Mouse (Mus musculus): ENCODE data around the gene Negr1. TPM values are rescaled to one million over a fixed set of nuclear protein-coding genes. Genes with fewer than 3 reads are reported as not detected.
A peak's percentile ranks its signal among the peaks of the same experiment; 100 is the strongest.

Gene Negr1
- total RNA-seq (2021) = 1 to 10 TPM in 1 of 2 experiments, under 1 TPM in 1; 0.84 to 1.2 TPM

DNA sequence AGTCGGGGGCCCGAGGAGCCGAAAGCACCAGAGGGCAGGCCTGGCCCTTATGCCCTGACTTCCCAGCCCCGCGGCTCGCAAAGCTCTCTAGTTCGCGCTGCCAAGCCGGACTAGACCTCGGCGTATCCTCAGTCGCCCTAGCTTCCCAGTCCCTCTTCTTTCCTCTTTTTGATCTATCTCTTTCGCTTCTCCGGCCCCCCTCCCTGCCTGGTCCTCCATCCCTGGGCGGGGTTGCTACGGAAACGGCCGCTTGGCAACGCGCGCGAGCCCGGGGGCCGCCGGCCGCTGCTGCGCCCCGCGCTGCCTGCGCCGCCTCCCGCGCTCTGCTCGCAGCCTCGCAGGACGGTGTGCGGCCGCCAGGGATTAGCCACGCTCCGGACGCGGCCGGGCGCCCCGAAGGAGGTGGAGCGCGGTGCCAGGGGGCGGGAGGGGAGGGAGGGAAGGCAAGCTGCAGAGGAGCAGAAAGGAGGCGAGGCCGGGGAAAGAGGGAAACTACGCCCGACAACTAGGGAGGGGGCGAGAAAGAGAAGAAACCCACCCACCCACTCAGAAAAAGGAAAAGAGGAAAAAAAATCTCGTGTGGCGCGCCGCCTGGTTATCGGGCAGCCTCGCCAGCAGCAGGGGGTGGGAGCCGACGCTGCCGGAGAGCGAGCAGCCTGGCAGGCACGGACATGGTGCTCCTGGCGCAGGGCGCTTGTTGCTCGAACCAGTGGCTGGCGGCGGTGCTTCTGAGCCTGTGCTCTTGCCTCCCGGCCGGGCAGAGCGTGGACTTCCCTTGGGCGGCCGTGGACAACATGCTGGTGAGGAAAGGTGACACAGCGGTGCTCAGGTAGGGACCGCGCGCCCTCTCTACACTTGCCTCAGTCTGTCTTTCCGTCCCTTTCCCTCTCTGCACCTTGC, at the start of gene Negr1:
TSS of gene Negr1 (plus strand) at position 271 of the 900 bp plus-strand sequence.
- peak; percentile 54 to 57 for DNase-seq
- intact Hi-C loops (cut with DNase I) = no loop called here

DNA sequence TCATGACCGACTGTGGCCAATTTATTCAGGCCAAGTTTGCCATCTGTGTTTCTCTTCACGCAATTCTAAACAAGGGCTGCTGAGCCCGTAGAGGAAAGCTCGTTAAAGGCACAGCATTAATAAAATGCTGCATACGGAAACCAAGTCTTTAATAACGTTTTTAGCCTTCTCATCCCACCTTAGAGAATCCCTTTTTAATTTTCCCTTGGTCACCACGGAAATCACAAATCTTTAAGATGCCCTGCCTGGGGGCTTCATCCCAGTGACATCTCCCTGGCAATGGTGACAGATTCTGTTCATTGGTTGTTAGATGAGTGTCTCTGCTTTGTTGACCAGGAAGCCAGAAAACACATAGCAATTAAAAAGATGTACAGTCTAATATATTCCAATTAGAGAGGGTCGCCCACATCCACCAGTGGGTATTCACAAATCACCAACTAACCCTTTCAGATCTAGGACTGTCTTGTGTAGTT, 35.1 kb upstream of the Negr1 start:
- DNase-seq = no peak
- intact Hi-C loops (cut with DNase I) = no loop called here

DNA sequence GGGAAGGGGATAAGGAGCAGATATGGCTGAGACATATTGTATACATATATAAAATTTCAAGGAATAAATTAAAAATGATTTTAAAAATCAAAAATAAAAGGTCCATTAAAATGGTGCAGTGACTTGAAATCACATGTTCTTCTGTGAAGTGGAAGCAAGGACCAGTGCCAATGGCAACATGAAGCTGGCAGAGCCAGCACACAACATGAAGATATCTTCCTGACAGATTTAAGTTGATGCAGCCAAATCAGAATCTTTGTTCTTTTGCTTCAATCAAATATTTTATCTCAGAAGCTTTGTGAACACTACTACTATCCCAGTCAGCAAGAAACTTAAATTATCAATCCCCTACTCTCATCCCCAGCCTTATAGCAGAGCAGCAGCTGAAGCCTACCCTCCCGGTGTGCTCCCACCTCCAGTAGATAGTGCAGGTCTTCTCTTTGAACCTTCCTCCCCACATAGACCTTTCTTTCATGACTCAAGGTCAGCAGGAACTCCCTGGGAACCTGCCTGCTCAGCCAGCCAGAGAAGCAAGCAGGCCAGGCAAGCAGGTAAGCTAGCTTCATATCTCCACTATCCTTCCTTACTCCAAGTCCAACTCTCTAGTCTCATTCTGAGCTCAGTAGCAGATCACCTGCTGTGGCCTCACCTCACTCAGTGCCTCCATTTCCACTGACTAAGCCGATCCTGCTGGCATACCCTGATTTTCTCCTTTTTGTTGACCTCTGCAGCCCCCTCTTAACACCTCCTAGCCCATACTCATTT, 34.2 kb upstream of the Negr1 start:
- no peak for DNase-seq
- intact Hi-C loops (cut with DNase I) = no loop called here

DNA sequence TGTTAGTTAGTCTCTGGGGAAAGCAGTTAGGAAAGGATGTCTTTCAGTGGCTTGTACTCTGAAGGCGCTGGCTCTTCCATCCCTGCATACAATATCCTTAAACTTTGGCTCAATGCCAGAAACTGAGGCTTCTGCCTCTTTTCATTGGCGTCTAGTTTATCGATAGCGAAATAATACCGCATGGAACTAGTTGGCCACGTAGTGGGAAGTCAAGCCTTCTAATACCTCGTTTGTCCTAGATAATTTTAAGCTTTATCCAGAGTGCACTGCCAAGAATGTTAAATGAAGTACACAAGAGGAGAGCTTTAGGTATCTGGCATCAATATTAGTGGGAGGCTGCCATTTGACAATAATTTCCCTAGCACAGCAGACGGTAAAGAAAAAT, 2.2 kb upstream of the Negr1 start:
- DNase-seq = peak in 1 of 2 experiments; percentile 2
- intact Hi-C loops (cut with DNase I) = no loop called here

DNA sequence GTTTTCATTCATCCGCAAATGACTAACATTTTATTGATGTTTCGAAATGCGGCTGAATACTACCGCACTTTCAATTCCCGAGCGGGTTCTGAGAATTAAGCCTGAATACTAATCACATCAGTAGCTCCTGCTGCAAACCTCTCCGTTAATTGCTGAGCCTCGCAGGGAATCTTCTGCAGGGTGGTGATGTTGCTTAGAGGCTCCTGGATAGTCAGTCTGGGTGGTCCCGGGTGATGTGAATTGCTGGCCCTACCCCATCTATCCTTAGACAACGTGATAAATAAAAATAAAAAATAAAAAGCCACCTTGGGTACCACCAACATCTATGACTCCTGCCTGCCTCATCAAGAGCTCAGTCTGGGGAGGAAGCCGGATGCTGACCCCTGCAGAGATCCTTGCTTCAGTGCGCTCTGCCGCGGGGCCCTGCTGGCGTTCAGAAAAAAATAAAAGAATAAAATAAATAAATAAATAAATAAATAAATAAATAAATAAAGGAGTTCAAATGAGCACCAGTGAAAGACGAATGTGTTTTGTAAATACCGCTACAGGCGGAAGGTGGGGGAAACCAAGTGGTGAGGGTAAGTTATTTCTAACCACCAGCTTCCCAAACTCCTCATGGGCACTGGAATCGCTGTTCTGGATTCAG, 1.6 kb upstream of the Negr1 start:
- intact Hi-C loops (cut with DNase I) = no loop called here
- peak in 1 of 2 experiments; percentile 3 for DNase-seq

DNA sequence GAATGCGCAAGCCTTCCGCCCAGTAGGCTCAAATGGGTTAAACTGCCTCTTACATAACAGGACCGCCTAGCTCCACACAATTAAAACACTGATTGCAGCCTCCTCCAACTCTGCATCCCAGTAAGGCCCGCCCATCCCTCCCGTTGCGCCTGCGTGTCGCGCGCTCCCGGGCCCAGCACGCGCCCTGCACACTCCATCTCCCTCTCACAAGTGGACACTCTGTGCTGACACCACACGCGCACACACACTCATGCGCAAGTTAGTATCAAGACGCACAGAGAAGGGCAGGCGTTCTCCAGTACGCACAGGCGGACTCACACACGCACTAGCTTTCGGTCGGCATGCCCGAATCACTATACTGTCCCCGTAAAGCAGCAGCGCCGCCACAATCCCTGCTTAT, 828 bp upstream of the Negr1 start:
- peak; percentile 52 to 59 for DNase-seq
- intact Hi-C loops (cut with DNase I) = no loop called here

DNA sequence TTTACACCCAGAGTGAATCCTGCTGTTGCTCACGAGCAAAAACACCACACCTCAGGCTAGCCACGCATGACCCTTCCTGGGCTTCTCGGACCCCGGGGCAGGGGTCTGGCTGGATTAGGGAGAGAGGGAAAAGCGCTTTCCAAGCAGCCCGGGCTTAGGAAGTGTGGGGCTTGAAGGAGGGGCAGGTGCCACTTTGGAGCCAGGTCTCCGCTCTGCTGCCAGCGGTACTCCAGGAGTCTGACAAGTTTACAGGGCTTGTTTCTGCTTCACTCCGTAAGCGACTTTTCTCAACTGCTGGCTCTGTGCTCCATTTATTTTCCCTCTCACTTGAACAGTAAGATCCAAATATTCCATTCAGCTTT, 811 bp downstream of the Negr1 start:
- intact Hi-C loops (cut with DNase I) = no loop called here

DNA sequence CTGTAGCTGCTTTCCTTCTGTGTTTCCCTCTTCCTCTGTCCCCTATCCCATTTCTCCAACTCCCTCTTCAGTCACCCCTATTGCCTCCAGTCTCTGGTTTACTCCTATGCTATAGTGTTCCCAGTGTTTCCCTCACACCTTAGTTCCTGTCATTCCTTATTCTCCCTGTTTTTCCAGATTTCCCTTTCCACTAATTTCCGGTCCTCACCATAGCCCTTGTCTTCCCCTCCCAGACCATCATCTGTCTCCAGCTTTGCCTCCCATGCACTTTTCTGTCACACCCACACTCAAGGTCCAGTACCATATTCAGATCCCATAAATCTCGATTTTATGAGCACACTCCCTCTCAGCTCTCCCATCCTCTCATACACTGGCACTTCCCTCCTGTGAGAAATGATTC, 1.2 kb downstream of the Negr1 start:
- intact Hi-C loops (cut with DNase I) = no loop called here
- DNase-seq = no peak

More for the DNA sequence above, 811 bp downstream of the Negr1 start:
- DNase-seq = peak in 1 of 2 experiments; percentile 4

DNA sequence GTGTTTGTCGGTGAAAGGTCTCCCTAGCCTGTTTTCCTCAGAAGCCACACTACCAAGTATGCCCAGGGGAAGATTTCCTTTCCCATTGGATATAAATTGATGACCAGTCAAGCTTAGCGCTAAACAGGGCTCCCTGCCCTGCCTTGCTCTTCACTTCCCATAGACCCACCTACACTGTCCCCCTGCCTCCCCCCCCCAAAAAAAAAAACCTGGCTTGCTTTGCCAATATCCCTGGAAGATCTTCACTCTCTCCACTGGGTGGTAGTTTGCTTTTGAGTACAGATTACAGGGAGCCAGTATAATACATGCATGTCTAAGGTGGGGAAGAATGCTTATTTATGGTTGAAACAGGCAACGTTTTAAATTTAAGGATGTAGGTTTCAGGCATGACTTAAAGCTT, 1.8 kb downstream of the Negr1 start:
- intact Hi-C loops (cut with DNase I) = no loop called here
- DNase-seq = no peak

DNA sequence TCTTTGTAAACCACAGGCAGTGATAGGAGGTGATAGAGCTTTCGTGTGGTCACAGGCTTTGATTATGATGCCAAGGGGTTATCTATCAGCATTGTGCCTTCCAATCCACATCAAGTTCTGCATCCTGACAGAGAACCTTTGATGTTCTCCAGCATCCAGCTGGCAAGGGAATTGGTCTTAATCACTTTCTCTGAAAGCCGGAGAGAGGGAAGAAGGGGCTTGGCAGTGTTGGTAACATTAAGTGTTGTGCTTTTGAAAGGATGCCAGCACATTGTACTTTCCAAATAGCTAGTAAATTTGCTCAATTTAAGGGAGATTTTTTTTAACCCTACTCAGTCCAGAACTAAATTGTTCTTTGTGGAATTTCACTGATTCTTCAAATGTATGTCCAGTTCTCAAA, 11.9 kb downstream of the Negr1 start:
- intact Hi-C loops (cut with DNase I) = no loop called here
- DNase-seq = no peak

DNA sequence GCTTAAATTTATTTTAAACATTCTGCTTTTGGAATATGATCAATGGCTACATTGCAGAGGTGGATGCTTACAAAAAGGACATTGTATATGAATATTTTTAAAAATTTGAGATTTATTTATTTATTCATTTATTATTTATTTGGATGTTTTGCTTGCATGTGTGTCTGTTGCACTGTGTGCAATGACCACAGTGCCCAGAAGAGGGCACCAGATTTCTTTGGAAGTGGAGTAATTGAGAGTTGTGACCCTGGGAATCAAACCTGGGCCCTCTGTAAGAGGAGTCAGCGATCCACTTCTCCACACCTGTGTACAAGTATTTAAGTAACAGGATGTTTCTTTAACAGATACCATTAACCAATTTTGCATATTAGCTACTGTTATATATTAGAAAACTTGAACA, 14.7 kb downstream of the Negr1 start:
- intact Hi-C loops (cut with DNase I) = no loop called here
- DNase-seq = no peak

DNA sequence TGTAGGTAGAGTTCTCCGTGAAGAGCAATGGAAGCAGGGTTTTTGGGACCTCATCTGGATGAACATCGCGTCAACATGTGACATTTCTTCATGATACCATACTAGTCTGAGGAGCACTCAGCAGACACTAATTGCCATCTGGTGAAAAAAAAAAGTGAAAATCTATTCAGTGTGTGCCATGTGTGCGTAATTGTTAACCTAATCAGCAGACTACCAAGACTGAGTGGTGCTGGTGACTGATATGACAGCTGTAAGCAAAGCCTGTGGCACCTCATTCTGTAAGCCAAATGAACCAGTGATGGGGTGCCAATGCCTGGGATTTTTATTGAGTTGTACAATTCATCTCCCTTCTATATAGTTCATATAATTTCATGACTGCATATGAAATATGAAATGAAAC, 29.0 kb downstream of the Negr1 start:
- DNase-seq = no peak
- intact Hi-C loops (cut with DNase I) = no loop called here

DNA sequence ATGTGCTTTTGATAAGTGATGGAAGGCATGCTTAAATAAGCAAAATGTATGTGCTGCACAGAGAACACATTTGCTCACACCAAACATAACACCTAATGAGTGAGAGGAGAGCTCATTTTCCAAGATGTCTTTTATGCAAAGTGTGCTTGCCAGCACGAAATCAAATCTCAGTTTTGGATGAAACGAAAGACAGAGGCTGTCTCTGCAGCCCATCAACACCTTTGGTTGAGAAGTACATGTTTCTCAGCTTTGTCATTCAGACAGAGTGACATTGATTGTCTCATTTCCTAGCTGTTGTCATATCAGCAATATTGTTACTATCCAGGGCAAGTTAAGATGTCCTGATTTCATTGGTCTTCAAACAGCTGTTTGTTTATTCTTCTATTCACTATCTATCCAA, 29.5 kb downstream of the Negr1 start:
- no peak for DNase-seq
- intact Hi-C loops (cut with DNase I) = no loop called here

DNA sequence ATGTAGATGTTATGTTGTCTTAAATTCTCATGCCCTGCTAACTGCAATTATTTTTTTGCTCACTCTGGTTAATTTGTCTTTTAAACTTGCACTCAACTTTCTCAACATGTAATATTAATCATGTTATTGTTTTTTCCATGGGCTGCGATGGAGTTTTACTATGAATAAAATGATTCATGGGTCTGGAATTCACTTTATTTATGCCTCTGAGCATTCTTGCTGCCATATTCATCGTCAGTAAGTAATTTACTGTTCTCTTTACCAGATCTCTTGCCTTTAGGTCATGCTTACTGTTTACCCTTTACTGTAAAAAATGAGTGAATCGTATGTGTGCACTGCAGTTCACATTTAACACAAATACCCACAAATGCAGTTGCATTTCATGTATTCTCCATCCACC, 45.3 kb downstream of the Negr1 start:
- intact Hi-C loops (cut with DNase I) = no loop called here
- DNase-seq = no peak

DNA sequence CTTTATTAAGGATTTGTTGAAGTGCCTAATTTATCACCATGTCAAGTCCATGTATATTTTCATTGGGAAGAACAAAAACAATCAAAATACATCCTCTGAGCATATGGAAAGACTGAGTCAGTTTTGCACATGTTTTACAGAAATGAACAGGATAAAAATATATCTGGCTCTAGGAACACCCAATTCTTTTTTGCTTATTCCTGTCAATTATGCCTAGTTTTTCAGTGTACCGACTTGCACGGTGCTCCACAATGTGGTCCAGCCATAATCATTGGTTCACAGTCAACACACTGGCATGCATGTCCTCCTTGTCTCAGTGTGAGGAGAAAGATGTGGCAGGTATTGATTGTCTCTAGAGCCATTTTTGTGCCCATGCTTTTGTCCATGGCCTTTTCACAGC, 58.3 kb downstream of the Negr1 start:
- DNase-seq = no peak
- intact Hi-C loops (cut with DNase I) = no loop called here

DNA sequence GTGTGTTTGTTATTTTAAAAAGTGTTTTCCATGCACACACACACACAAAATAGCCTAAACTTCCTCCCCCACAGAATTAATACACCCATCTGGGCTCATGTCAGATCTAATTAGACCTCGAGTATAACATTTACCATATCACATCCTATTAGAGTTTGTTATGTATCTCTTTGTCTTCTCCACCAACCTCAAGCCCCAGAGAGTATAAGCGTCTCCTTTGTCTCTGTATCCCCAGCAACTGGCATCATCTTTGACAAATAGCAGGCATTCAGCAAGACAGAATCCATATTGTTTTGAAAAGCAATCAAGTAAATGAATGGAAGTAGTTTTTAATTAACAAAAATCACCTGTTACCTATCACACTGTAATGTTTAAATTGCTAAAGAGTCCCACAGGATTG, 67.0 kb downstream of the Negr1 start:
- intact Hi-C loops (cut with DNase I) = no loop called here
- DNase-seq = no peak

DNA sequence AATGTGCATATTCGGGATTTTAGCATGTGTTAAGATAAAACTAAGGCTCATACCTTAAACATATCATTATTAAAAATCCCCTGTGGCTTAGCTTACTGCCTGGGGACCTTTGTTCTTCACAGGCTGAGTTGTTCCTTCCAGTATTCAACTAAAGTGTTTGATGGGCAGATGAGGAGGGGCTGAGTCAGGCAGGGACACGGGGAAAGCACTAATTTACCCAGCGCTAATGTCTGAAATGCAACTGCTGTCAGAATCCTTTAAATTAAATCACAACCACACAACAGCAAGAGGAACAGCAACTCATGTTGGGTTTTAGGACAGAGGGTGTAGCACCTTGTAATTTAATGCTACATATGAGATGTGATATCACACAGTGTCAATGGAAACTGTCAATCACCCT, 71.3 kb downstream of the Negr1 start:
- intact Hi-C loops (cut with DNase I) = no loop called here
- DNase-seq = no peak

DNA sequence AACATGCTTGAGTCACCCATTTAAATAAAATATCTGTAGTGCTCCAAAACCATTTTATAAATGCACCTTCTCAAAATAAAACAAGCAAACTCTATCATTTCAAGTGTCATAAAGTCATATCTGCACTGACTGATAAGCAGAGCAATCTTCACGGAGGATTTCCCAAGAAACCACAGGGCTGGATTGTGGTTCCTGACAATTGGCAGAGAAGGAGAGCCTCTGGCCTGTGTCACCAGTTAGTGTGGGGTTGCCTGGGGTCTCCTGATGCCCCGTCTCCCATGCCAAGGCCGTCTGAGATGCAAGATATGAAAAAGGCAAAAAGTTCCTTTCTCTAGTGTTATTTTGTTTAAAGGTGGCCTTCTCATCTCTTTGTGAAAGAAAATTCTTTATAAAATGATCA, 77.8 kb downstream of the Negr1 start:
- intact Hi-C loops (cut with DNase I) = no loop called here
- DNase-seq = no peak

DNA sequence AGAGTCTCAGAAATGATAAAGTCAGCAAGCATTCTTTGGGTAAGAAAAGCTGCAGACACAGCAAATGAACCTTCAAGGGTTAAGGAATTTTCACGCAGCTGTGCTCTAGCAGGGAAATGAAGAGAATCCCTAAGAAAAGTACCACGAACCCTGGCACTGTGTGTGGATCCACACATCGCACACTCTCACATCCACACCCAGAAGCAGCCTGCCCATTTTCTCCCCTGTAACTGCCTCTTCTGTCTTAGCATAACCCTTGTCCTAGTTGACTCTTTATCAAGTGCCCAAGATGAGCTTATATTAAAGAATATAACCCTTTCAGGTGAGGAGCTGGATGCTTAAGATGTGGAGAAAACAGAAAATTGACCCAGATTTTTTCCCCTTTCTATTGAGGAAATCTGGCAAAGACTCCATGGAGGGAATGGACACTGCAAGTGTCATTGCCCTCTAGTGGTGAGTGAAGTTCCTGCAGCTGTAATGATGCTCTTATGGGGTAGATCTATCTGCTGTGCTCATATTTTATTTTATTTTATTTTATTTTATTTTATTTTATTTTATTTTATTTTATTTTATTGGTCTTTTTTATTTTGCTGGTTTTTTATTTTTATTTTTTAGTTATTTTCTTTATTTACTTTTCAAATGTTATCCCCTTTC, 82.2 kb downstream of the Negr1 start:
- peak in 1 of 2 experiments; percentile 6 for DNase-seq
- intact Hi-C loops (cut with DNase I) = no loop called here

DNA sequence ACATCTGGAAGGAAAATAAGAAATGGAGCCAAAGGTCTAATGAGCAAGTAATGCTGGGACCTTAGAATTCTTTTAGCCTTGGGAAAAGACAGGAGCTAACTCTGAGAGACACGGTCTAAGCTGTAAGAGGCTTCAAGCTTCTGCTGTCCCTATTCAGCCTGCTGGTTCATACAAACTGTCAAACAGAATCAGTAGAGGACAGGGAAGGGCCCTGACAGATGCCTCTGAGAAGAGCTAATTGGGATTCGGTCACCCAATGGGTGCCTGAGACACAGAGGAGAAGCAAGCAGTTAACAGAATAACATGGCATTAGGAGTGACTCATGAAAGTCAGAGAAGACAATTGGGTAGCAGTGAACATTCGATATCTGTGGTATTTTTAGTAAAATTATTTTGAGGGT, 86.8 kb downstream of the Negr1 start:
- DNase-seq = no peak
- intact Hi-C loops (cut with DNase I) = no loop called here

DNA sequence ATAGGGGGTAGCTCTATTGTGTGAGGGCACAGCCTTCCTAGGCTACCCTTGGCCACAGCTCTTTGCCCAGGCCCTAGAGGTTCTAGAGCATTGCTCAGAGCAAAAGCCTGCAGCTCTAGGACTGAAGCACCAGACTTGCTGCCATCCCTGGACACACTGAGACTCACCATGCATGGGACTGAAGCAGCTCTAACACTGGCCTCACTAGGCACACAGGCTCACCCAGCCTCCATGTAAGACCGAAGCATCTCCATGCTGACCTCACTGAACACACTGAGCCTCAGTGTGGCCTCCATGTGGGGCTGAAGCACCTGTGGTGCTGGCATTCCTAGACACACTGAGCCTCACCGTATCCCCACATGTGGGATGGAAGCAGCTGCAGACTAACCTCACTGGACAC, 101.0 kb downstream of the Negr1 start:
- no peak for DNase-seq

More for the DNA sequence above, 101.0 kb downstream of the Negr1 start:
- intact Hi-C loops (cut with DNase I) = no loop called here
